ENCODE assay signal across 8 mouse cellular contexts in the genomic region with DNA sequence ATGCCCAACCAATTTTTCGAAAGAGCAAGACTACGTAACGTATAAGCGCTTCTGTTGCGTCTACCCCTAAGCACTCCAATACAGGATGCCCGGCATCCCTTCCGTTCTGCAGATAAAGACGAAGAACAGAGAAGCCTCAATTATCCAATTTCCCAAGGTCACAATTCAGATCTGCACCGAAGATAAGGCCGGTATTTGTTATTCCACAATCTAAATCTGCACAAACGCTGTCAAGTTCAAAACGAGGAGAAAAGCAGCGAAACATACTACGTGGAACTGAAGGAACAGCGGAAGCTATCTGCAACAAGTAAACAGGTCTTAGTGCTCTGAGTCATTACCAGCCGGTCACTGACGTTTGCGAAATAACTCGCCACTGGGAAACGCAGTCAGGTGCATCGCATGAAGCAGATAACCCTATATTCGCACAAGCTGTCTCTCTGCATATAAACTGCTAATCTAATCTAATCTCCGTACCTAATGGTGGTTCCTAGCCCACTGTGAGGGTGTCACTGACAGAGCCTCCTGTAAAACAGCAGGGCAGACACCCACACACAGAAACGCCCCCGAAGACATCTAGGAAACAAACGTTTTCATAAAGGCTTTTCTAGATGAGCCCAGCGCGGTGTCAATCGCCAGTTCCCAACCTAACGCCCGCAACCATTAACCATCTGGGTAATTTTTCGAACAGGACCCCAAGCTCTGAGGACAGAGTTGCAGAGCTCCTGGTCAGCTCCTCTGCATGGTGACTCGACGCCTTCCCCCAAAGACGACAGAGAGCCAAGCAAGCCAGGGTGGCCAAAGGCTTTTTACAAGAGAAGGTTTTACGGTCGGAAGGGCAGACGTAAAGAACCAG. TPM values are rescaled to one million over a fixed set of nuclear protein-coding genes. Genes with fewer than 3 reads are reported as not detected.
DNase-seq lines count a peak whose midpoint lies in the region; ATAC-seq and TF ChIP-seq lines count a peak whose summit lies in the region.

No protein-coding gene starts in this region.

- peak overlapping the region; percentile 81 for H3K4me2 ChIP-seq in heart, embryonic 14.5 days (ENCODE audit: low read length)
- peak overlapping the region; percentile 81 for H3K4me2 ChIP-seq in limb, embryonic 13.5 days (replicated peaks)
- peak overlapping the region; percentile 83 for H3K4me2 ChIP-seq in midbrain, embryonic 16.5 days (ENCODE audit: low read length)

- 0 out of 2 replicates have a peak, but pooled peaks have one; percentile 13 for ATAC-seq in heart, embryonic 14.5 days (ENCODE audit: insufficient number of reproducible peaks, insufficient read depth, low FRiP score, low read depth)
- peak; percentile 7; the same call in 1 of the 2 replicates for ATAC-seq in limb, embryonic 13.5 days (ENCODE audit: low FRiP score, low read depth)
- peak; percentile 43; the same call in 1 of the 2 replicates for ATAC-seq in midbrain, embryonic 16.5 days

- peak overlapping the region; percentile 84 for H3K27ac ChIP-seq in bone marrow, adult 2 months (ENCODE audit: control insufficient read depth, insufficient read depth, low read depth, low read length, poor library complexity)
- peak overlapping the region in 1 of 2 experiments; percentile 75; a peak in 3 of 4 replicates for H3K27ac ChIP-seq in heart, embryonic 14.5 days (replicated peaks in 1 of 2; ENCODE audit: control insufficient read depth in 1 of 2, insufficient read depth in 1 of 2, low read depth in 2 of 2, low read length in 2 of 2)
- H3K27ac ChIP-seq in limb, embryonic 13.5 days: no peak overlapping the region
- no peak overlapping the region for H3K27ac ChIP-seq in midbrain, embryonic 16.5 days (ENCODE audit: low read length)

- H3K27me3 ChIP-seq in heart, embryonic 14.5 days (ENCODE audit: control insufficient read depth, insufficient read depth, low read length): no peaks in the 10 kb centered on the region
- H3K27me3 ChIP-seq in limb, embryonic 13.5 days: no peaks in the 10 kb centered on the region
- H3K27me3 ChIP-seq in midbrain, embryonic 16.5 days (ENCODE audit: control insufficient read depth, insufficient read depth, low read depth, low read length): no peaks in the 10 kb centered on the region

- WGBS in bone marrow, adult 2 months: 7% methylated on average over 37 of the region's 38 CpGs
- 19% methylated on average over 34 of the region's 38 CpGs for WGBS in heart, embryonic 14.5 days
- 29% methylated on average over 38 of the region's 38 CpGs for WGBS in limb, embryonic 13.5 days
- 38% methylated on average over 33 of the region's 38 CpGs for WGBS in midbrain, embryonic 16.5 days

- H3K9me3 ChIP-seq in heart, embryonic 14.5 days (ENCODE audit: control insufficient read depth, low read length): no peaks in the 10 kb centered on the region
- no peaks in the 10 kb centered on the region for H3K9me3 ChIP-seq in limb, embryonic 13.5 days
- H3K9me3 ChIP-seq in midbrain, embryonic 16.5 days (replicated peaks; ENCODE audit: control insufficient read depth, low read length, poor library complexity, severe bottlenecking): no peaks in the 10 kb centered on the region

- no peak for TF ChIP-seq CTCF in bone marrow, adult 2 months (IDR thresholded peaks at IDR 0.05; ENCODE audit: control insufficient read depth, insufficient read depth, low read length)

- H3K4me3 ChIP-seq in bone marrow, adult 2 months (replicated peaks; ENCODE audit: control insufficient read depth, low read depth, low read length): peak overlapping the region; percentile 85
- H3K4me3 ChIP-seq in heart, embryonic 14.5 days (ENCODE audit: control insufficient read depth in 1 of 2, insufficient read depth in 1 of 2, low read depth in 1 of 2, low read length in 2 of 2): peak overlapping the region; percentile 88 to 91
- H3K4me3 ChIP-seq in limb, embryonic 13.5 days: peak overlapping the region; percentile 93
- peak overlapping the region; percentile 99 for H3K4me3 ChIP-seq in midbrain, embryonic 16.5 days (ENCODE audit: low read depth, low read length)

- H3K36me3 ChIP-seq in heart, embryonic 14.5 days (ENCODE audit: control insufficient read depth, insufficient read depth, low read length): no peaks in the 10 kb centered on the region
- H3K36me3 ChIP-seq in limb, embryonic 13.5 days: no peaks in the 10 kb centered on the region
- H3K36me3 ChIP-seq in midbrain, embryonic 16.5 days (ENCODE audit: control insufficient read depth, insufficient read depth, low read length): no peaks in the 10 kb centered on the region

- H3K4me1 ChIP-seq in bone marrow, adult 2 months (ENCODE audit: control insufficient read depth, insufficient read depth, low read length): no peaks in the 10 kb centered on the region
- peaks cover 7 to 20% of the 10 kb centered on the region in 2 experiments for H3K4me1 ChIP-seq in heart, embryonic 14.5 days (ENCODE audit: control insufficient read depth in 2 of 2, insufficient read depth in 2 of 2, low read length in 2 of 2)
- H3K4me1 ChIP-seq in limb, embryonic 13.5 days: peaks cover 33% of the 10 kb centered on the region
- H3K4me1 ChIP-seq in midbrain, embryonic 16.5 days (ENCODE audit: control insufficient read depth, insufficient read depth, low read length): peaks cover 19% of the 10 kb centered on the region

- DNase-seq in retina, postnatal 1 day: peak; percentile 2
- no peak for DNase-seq in retina, embryonic 14.5 days (ENCODE audit: low spot score)
- DNase-seq in frontal cortex, postnatal 10 days (ENCODE audit: low spot score in 2 of 2): no peak
- no peak for DNase-seq in cerebellum, postnatal 25 days

- no peak for TF ChIP-seq POLR2A in bone marrow, adult 2 months (IDR thresholded peaks at IDR 0.05; ENCODE audit: borderline replicate concordance, control insufficient read depth, low read depth, low read length)

- peak overlapping the region; percentile 94 for H3K9ac ChIP-seq in heart, embryonic 14.5 days (ENCODE audit: low read length)
- peak overlapping the region; percentile 91 for H3K9ac ChIP-seq in limb, embryonic 13.5 days
- H3K9ac ChIP-seq in midbrain, embryonic 16.5 days (ENCODE audit: low read depth, low read length): peak overlapping the region; percentile 91

RNA-seq across cellular contexts. Expression of gene Tbc1d15, which starts 0.8 kb away (rescaled TPM):
- polyA plus RNA-seq in bone marrow, adult 2 months (2011; ENCODE audit: insufficient read depth, insufficient read length, low replicate concordance, missing spikeins): 17.0 and 35.4 TPM in 2 replicates
- 42.3 and 48.1 TPM in 2 replicates for polyA plus RNA-seq in heart, embryonic 14.5 days (2014; fragmentation: Nextera tagmentation; extraction: Ambion mirVana)
- 54.4 and 62.3 TPM in 2 replicates for polyA plus RNA-seq in limb, embryonic 13.5 days (2015; fragmentation: Nextera tagmentation; extraction: Ambion mirVana)
- polyA plus RNA-seq in midbrain, embryonic 16.5 days (2015; fragmentation: Nextera tagmentation; extraction: Ambion mirVana): 31.2 and 31.5 TPM in 2 replicates
